Mouse (Mus musculus) MEL (cell line): ENCODE results near the gene Itsn2. TPM values are rescaled to one million over a fixed set of nuclear protein-coding genes. Genes with fewer than 3 reads are reported as not detected.

Source experiments
- DNase-seq: peaks from one replicate; pipeline ENCODE4 v3.0.0; 2011; ENCODE audit warnings: low read depth, low spot score
- H3K27ac ChIP-seq: 2 replicates; pipeline ENCODE4 v1.5.1; 2012; ENCODE audit warnings: low read depth, mild to moderate bottlenecking, control low read depth, low read length, moderate library complexity; ENCODE audit not compliant: control insufficient read depth
- H3K27me3 ChIP-seq, 2 experiments: fragments of 150-350 bp in 1 of 2; sonication (generic) in 1 of 2; 2 replicates each; pipeline ENCODE4 v1.6.1; 2012; ENCODE audit warnings: low read length in 2 of 2, mild to moderate bottlenecking in 2 of 2, improper control_type of control experiment in 1 of 2, moderate library complexity in 1 of 2; ENCODE audit not compliant: insufficient read depth in 2 of 2, control insufficient read depth in 1 of 2
- H3K36me3 ChIP-seq, 2 experiments: 2 replicates each; pipeline ENCODE4 v1.6.1; 2012 to 2014; ENCODE audit warnings: low read length in 2 of 2, improper control_type of control experiment in 1 of 2, inconsistent platforms in 1 of 2, mild to moderate bottlenecking in 1 of 2; ENCODE audit not compliant: insufficient read depth in 2 of 2, control insufficient read depth in 1 of 2
- H3K4me1 ChIP-seq, 2 experiments: fragments of 150-350 bp in 1 of 2; sonication (generic) in 1 of 2; 2 replicates each; pipeline ENCODE4 v1.6.1; 2012; ENCODE audit warnings: low read length in 2 of 2, improper control_type of control experiment in 1 of 2, mild to moderate bottlenecking in 1 of 2; ENCODE audit not compliant: insufficient read depth in 2 of 2, control insufficient read depth in 1 of 2
- H3K4me3 ChIP-seq, 2 experiments: fragments of 150-350 bp in 1 of 2; sonication (generic) in 1 of 2; 2 replicates each; pipeline ENCODE4 v1.5.1; 2012; ENCODE audit warnings: low read depth in 2 of 2, low read length in 2 of 2, mild to moderate bottlenecking in 2 of 2, moderate library complexity in 2 of 2, control low read depth in 1 of 2, improper control_type of control experiment in 1 of 2; ENCODE audit not compliant: control insufficient read depth in 1 of 2, insufficient read depth in 1 of 2
- H3K79me2 ChIP-seq: 2 replicates; pipeline ENCODE4 v1.6.1; 2012; ENCODE audit warnings: mild to moderate bottlenecking, low read length, moderate library complexity; ENCODE audit not compliant: control insufficient read depth, poor library complexity, insufficient read depth
- H3K9ac ChIP-seq: 2 replicates; pipeline ENCODE4 v1.6.1; 2012; ENCODE audit warnings: low read depth, mild to moderate bottlenecking, control low read depth, low read length, moderate library complexity; ENCODE audit not compliant: control insufficient read depth, poor library complexity, severe bottlenecking
- H3K9me3 ChIP-seq: fragments of 150-350 bp; sonication (generic); replicated peaks from 2 replicates; pipeline ENCODE4 v1.6.1; 2012; ENCODE audit warnings: mild to moderate bottlenecking, low read length, improper control_type of control experiment, moderate library complexity; ENCODE audit not compliant: insufficient read depth
- BHLHE40 ChIP-seq: IDR thresholded peaks from 2 replicates; pipeline ENCODE4 v1.6.1; 2012; ENCODE audit warnings: low read depth, mild to moderate bottlenecking, inconsistent platforms, low read length, improper control_type of control experiment, borderline replicate concordance
- CHD2 ChIP-seq: IDR thresholded peaks from 2 replicates; pipeline ENCODE4 v1.6.1; 2011; ENCODE audit warnings: low read length, improper control_type of control experiment
- EP300 ChIP-seq, 2 experiments: IDR thresholded peaks; 2 replicates each; pipeline ENCODE4 v1.6.1; 2011; ENCODE audit warnings: improper control_type of control experiment in 2 of 2, low read length in 2 of 2, low read depth in 1 of 2, mild to moderate bottlenecking in 1 of 2
- ETS1 ChIP-seq: IDR thresholded peaks from 2 replicates; pipeline ENCODE4 v1.6.1; 2012; ENCODE audit warnings: low read depth, mild to moderate bottlenecking, inconsistent platforms, low read length, improper control_type of control experiment, moderate library complexity
- GABPA ChIP-seq: IDR thresholded peaks from 2 replicates; pipeline ENCODE4 v1.6.1; 2012; ENCODE audit warnings: low read depth, mild to moderate bottlenecking, inconsistent platforms, low read length, improper control_type of control experiment, moderate library complexity
- KAT2A ChIP-seq: conservative IDR thresholded peaks from 2 replicates; pipeline ENCODE4 v1.6.1; 2012; ENCODE audit warnings: low read depth, low read length, improper control_type of control experiment, inconsistent platforms
- MAX ChIP-seq: IDR thresholded peaks from 2 replicates; pipeline ENCODE4 v1.6.1; 2011; ENCODE audit warnings: low read length, improper control_type of control experiment
- MYC ChIP-seq: IDR thresholded peaks from 2 replicates; pipeline ENCODE4 v1.6.1; 2011; ENCODE audit warnings: low read depth, mild to moderate bottlenecking, low read length, improper control_type of control experiment, moderate library complexity
- NELFE ChIP-seq: IDR thresholded peaks from 2 replicates; pipeline ENCODE4 v1.6.1; 2011; ENCODE audit warnings: low read depth, low read length, improper control_type of control experiment
- NRF1 ChIP-seq: IDR thresholded peaks from 2 replicates; pipeline ENCODE4 v1.6.1; 2014; ENCODE audit warnings: low read depth, mild to moderate bottlenecking, inconsistent platforms, low read length, improper control_type of control experiment, moderate library complexity; ENCODE audit not compliant: poor library complexity, insufficient read depth, severe bottlenecking
- RAD21 ChIP-seq: IDR thresholded peaks from 2 replicates; pipeline ENCODE4 v1.6.1; 2011; ENCODE audit warnings: mild to moderate bottlenecking, low read depth, low read length, improper control_type of control experiment
- RCOR1 ChIP-seq: IDR thresholded peaks from 2 replicates; pipeline ENCODE4 v1.6.1; 2012; ENCODE audit warnings: low read depth, mild to moderate bottlenecking, inconsistent platforms, low read length, improper control_type of control experiment
- SIN3A ChIP-seq: IDR thresholded peaks from 2 replicates; pipeline ENCODE4 v1.6.1; 2012; ENCODE audit warnings: low read length, improper control_type of control experiment, inconsistent platforms
- USF1 ChIP-seq: IDR thresholded peaks from 2 replicates; pipeline ENCODE4 v1.6.1; 2014; ENCODE audit warnings: low read depth, mild to moderate bottlenecking, inconsistent platforms, low read length, improper control_type of control experiment, moderate library complexity
- ZKSCAN1 ChIP-seq: IDR thresholded peaks from 2 replicates; pipeline ENCODE4 v1.6.1; 2012; ENCODE audit warnings: low read depth, mild to moderate bottlenecking, inconsistent platforms, low read length, improper control_type of control experiment, moderate library complexity
- ZMIZ1 ChIP-seq: IDR thresholded peaks from 2 replicates; pipeline ENCODE4 v1.6.1; 2012; ENCODE audit warnings: low read depth, mild to moderate bottlenecking, inconsistent platforms, low read length, improper control_type of control experiment, moderate library complexity
- ZNF384 ChIP-seq: IDR thresholded peaks from 2 replicates; pipeline ENCODE4 v1.6.1; 2012; ENCODE audit warnings: low read depth, mild to moderate bottlenecking, inconsistent platforms, low read length, improper control_type of control experiment
- polyA plus RNA-seq, 2 experiments: library from polyadenylated mRNA; stranded (reverse) in 1 of 2; unstranded in 1 of 2; fragments of >175 nt in 1 of 2; fragments of >200 nt in 1 of 2; gene quantifications; 2 replicates each; pipeline versions ENCODE4 v1.2.1 to v1.2.4; 2012; ENCODE audit warnings: low replicate concordance in 2 of 2, low read depth in 1 of 2; ENCODE audit not compliant: insufficient read length in 2 of 2, insufficient read depth in 1 of 2, missing spikeins in 1 of 2
- total RNA-seq: library from RNA; depleted of rRNA; stranded (reverse); fragments of 300-350 nt; gene quantifications from 2 replicates; pipeline ENCODE4 v1.2.3, GENCODE M21; 2012

The Itsn2 gene
- total and polyA plus RNA-seq, 3 experiments: 40.1 to 218 (median 47.5) TPM

GRCm38 (mm10) chr12:4598666-4599428 lies 6.4 kb downstream of the Itsn2 start:
- TF ChIP-seq CHD2: no peak
- TF ChIP-seq USF1: no peak
- TF ChIP-seq BHLHE40: no peak
- no peak for TF ChIP-seq ZMIZ1
- TF ChIP-seq NELFE: no peak
- no peak for TF ChIP-seq GABPA
- no peak for TF ChIP-seq MAX
- no peak for TF ChIP-seq RCOR1
- no peak for TF ChIP-seq MYC
- TF ChIP-seq SIN3A: no peak
- no peak for TF ChIP-seq ETS1
- TF ChIP-seq EP300 (IDR thresholded peaks at IDR 0.05; ENCODE audit: low read depth in 1 of 2, low read length in 2 of 2): no peak
- no peak for TF ChIP-seq ZNF384
- no peak for TF ChIP-seq RAD21
- no peak for TF ChIP-seq NRF1
- H3K4me1 ChIP-seq: peaks cover 3% of the 10 kb centered on the region in 2 experiments; a peak in 3 of 4 replicates
- no peak for DNase-seq

GRCm38 (mm10) chr12:4599713-4600112 lies 7.3 kb downstream of the Itsn2 start:
- TF ChIP-seq KAT2A (no peak), USF1 (no peak), ZKSCAN1 (no peak), CHD2 (no peak), BHLHE40 (no peak)
- H3K9me3 ChIP-seq: no peaks in the 10 kb centered on the region
- no peaks in the 10 kb centered on the region for H3K27me3 ChIP-seq
- no peak overlapping the region for H3K9ac ChIP-seq
- no peak for DNase-seq
- H3K79me2 ChIP-seq: peaks cover 38% of the 10 kb centered on the region
- H3K4me1 ChIP-seq: peaks cover 3% of the 10 kb centered on the region in 2 experiments; a peak in 3 of 4 replicates
- H3K36me3 ChIP-seq: peaks cover 2 to 22% of the 10 kb centered on the region in 2 experiments; a peak in 2 of 4 replicates
- no peak overlapping the region for H3K27ac ChIP-seq
- H3K4me3 ChIP-seq: no peak overlapping the region

More at GRCm38 (mm10) chr12:4598666-4599428, 6.4 kb downstream of the Itsn2 start:
- no peak overlapping the region for H3K4me3 ChIP-seq
- no peak overlapping the region for H3K9ac ChIP-seq
- H3K27me3 ChIP-seq: no peaks in the 10 kb centered on the region
- H3K9me3 ChIP-seq: no peaks in the 10 kb centered on the region
- H3K79me2 ChIP-seq: peaks cover 43% of the 10 kb centered on the region
- H3K27ac ChIP-seq: no peak overlapping the region
- peaks cover 0 to 27% of the 10 kb centered on the region in 2 experiments; a peak in 2 of 4 replicates for H3K36me3 ChIP-seq
